Mouse (Mus musculus) small intestine, adult 2 months (tissue): ENCODE data around the gene Cyp27b1. TPM values are rescaled to one million over a fixed set of nuclear protein-coding genes. Genes with fewer than 3 reads are reported as not detected.

Source experiments
- H3K27ac ChIP-seq: fragments of 200-500 bp; 2 replicates; pipeline ENCODE4 v1.5.1; 2012; ENCODE audit warnings: low read depth, low read length, control low read depth, inconsistent platforms; ENCODE audit not compliant: insufficient read depth
- H3K27me3 ChIP-seq: fragments of 200-500 bp; 2 replicates; pipeline ENCODE4 v1.6.1; 2012; ENCODE audit warnings: mild to moderate bottlenecking, moderate library complexity, low read length, inconsistent platforms; ENCODE audit not compliant: control insufficient read depth, insufficient read depth
- H3K36me3 ChIP-seq: fragments of 200-500 bp; 2 replicates; pipeline ENCODE4 v1.6.1; 2012; ENCODE audit warnings: mild to moderate bottlenecking, low read length, control low read depth, inconsistent platforms; ENCODE audit not compliant: control insufficient read depth, insufficient read depth
- H3K4me1 ChIP-seq: fragments of 200-500 bp; 2 replicates; pipeline ENCODE4 v1.6.1; 2012; ENCODE audit warnings: low read length, inconsistent platforms, mixed read lengths; ENCODE audit not compliant: control insufficient read depth, insufficient read depth, insufficient read length
- H3K4me3 ChIP-seq: fragments of 200-500 bp; 2 replicates; pipeline ENCODE4 v1.5.1; 2012; ENCODE audit warnings: low read depth, mild to moderate bottlenecking, control low read depth, inconsistent platforms, low read length, moderate library complexity
- CTCF ChIP-seq: fragments of 200-500 bp; IDR thresholded peaks from 2 replicates; pipeline ENCODE4 v1.5.1; 2012; ENCODE audit warnings: low read depth, mild to moderate bottlenecking, control low read depth, inconsistent platforms, low read length, moderate library complexity, mixed read lengths; ENCODE audit not compliant: insufficient replicate concordance, insufficient read length; ENCODE audit errors: extremely low read depth
- POLR2A ChIP-seq: fragments of 200-500 bp; IDR thresholded peaks from 2 replicates; pipeline ENCODE4 v1.6.1; 2012; ENCODE audit warnings: low read depth, mild to moderate bottlenecking, control low read depth, inconsistent platforms, low read length, moderate library complexity
- WGBS: fragments of 180-500 bp; shearing (Covaris S2); methylation state at CpG from one replicate; pipeline ENCODE4 v1.1.7; 2018; 5-methylcytosine and 5-hydroxymethylcytosine counted together
- polyA plus RNA-seq: library from polyadenylated mRNA; depleted of rRNA; stranded (reverse); fragments of >200 nt; gene quantifications from 2 replicates; pipeline ENCODE4 v1.2.3, GENCODE M21; 2012; rRNA removed

Gene Cyp27b1
- polyA plus RNA-seq, 1 experiment = 0.22 TPM

GRCm38 (mm10) chr10:127101151-127101550, 53.1 kb downstream of the Cyp27b1 start:
- no peak for TF ChIP-seq CTCF
- TF ChIP-seq POLR2A = no peak
- Histone ChIP-seq H3K4me1 (no peaks in the 10 kb centered on the region), H3K27ac (no peak overlapping the region), H3K27me3 (no peaks in the 10 kb centered on the region), H3K4me3 (no peak overlapping the region), H3K36me3 (peaks cover 42% of the 10 kb centered on the region)
- WGBS = 80% methylated on average over 6 of the region's 6 CpGs

Other genes starting within 250 kb of the Cyp27b1 start
- 3.6 and 6.3 TPM in 2 replicates for gene Atp23, start 146.9 kb upstream of the Cyp27b1 start, polyA plus RNA-seq
- gene Ctdsp2, start 69.5 kb upstream of the Cyp27b1 start, polyA plus RNA-seq = 43.9 and 118 TPM in 2 replicates
- gene Avil, start 47.5 kb upstream of the Cyp27b1 start, polyA plus RNA-seq = 2.4 and 6.9 TPM in 2 replicates
- 24.7 and 36.4 TPM in 2 replicates for gene Tsfm, start 17.4 kb upstream of the Cyp27b1 start, polyA plus RNA-seq
- 9.6 and 10.3 TPM in 2 replicates for gene Mettl1, start 6.8 kb upstream of the Cyp27b1 start, polyA plus RNA-seq
- gene Eef1akmt3, start 6.7 kb upstream of the Cyp27b1 start, polyA plus RNA-seq = 1.2 TPM in 2 replicates
- gene March9, start 11.9 kb downstream of the Cyp27b1 start, polyA plus RNA-seq = 1.9 and 6.9 TPM in 2 replicates
- 57.6 and 108 TPM in 2 replicates for gene Cdk4, start 15.3 kb downstream of the Cyp27b1 start, polyA plus RNA-seq
- 36.1 and 48.9 TPM in 2 replicates for gene Tspan31, start 22.0 kb downstream of the Cyp27b1 start, polyA plus RNA-seq
- gene Agap2, start 27.0 kb downstream of the Cyp27b1 start, polyA plus RNA-seq = 6.1 and 15.6 TPM in 2 replicates
- gene Os9, start 72.9 kb downstream of the Cyp27b1 start, polyA plus RNA-seq = 59.8 and 117 TPM in 2 replicates
- 228 and 484 TPM in 2 replicates for gene B4galnt1, start 117.0 kb downstream of the Cyp27b1 start, polyA plus RNA-seq
- gene Slc26a10, start 132.4 kb downstream of the Cyp27b1 start, polyA plus RNA-seq = 0.56 and 0.85 TPM in 2 replicates
- gene Arhgef25, start 141.8 kb downstream of the Cyp27b1 start, polyA plus RNA-seq = 8.8 and 10.4 TPM in 2 replicates
- gene Dtx3, start 147.5 kb downstream of the Cyp27b1 start, polyA plus RNA-seq = 24.0 and 35.3 TPM in 2 replicates
- 13.8 and 31.4 TPM in 2 replicates for gene Pip4k2c, start 163.3 kb downstream of the Cyp27b1 start, polyA plus RNA-seq
- gene Kif5a, start 215.1 kb downstream of the Cyp27b1 start, polyA plus RNA-seq = 1.1 and 1.8 TPM in 2 replicates
- gene Dctn2, start 218.1 kb downstream of the Cyp27b1 start, polyA plus RNA-seq = 92.0 and 190 TPM in 2 replicates
- gene Mbd6, start 240.8 kb downstream of the Cyp27b1 start, polyA plus RNA-seq = 39.3 and 76.2 TPM in 2 replicates